Mouse (Mus musculus): Measurements from ENCODE around the gene Usp18.
A peak's percentile ranks its signal among the peaks of the same experiment; 100 is the strongest.

Usp18 gene

GRCm38 (mm10) chr6:121224993-121225392 lies 20.7 kb upstream of the Usp18 start:
- no peak for ATAC-seq (ENCODE audit: low TSS enrichment)

- ATAC-seq (ENCODE audit: low TSS enrichment) = peak; percentile 62; the same call in 1 of the 2 replicates
These were observed 19.7 kb upstream of the Usp18 start for GRCm38 (mm10) chr6:121226043-121226442.

GRCm38 (mm10) chr6:121226744-121227143 lies 19.0 kb upstream of the Usp18 start:
- ATAC-seq (ENCODE audit: low TSS enrichment) = no peak

- no peak for ATAC-seq (ENCODE audit: low TSS enrichment)
These were observed 17.3 kb upstream of the Usp18 start for GRCm38 (mm10) chr6:121228421-121228820.

GRCm38 (mm10) chr6:121232652-121233051 lies 13.1 kb upstream of the Usp18 start:
- no peak for ATAC-seq (ENCODE audit: low TSS enrichment)

GRCm38 (mm10) chr6:121236386-121236785 lies 9.3 kb upstream of the Usp18 start:
- no peak for ATAC-seq (ENCODE audit: low TSS enrichment)

- ATAC-seq (ENCODE audit: low TSS enrichment) = no peak
These were observed 7.5 kb upstream of the Usp18 start for GRCm38 (mm10) chr6:121238209-121238608.

GRCm38 (mm10) chr6:121241780-121242179 lies 3.9 kb upstream of the Usp18 start:
- ATAC-seq (ENCODE audit: low TSS enrichment) = no peak

- no peak for ATAC-seq (ENCODE audit: low TSS enrichment)
These were observed 2.5 kb upstream of the Usp18 start for GRCm38 (mm10) chr6:121243161-121243560.

- ATAC-seq (ENCODE audit: low TSS enrichment) = no peak
These were observed 293 bp downstream of the Usp18 start for GRCm38 (mm10) chr6:121246037-121246361.

- ATAC-seq (ENCODE audit: low TSS enrichment) = no peak
These were observed 4.7 kb downstream of the Usp18 start for GRCm38 (mm10) chr6:121250406-121250805.

- ATAC-seq (ENCODE audit: low TSS enrichment) = no peak
These were observed 5.5 kb downstream of the Usp18 start for GRCm38 (mm10) chr6:121251256-121251655.

- peak; percentile 89 for ATAC-seq (ENCODE audit: low TSS enrichment)
These were observed 14.8 kb downstream of the Usp18 start for GRCm38 (mm10) chr6:121260548-121260947.

GRCm38 (mm10) chr6:121261233-121261632 lies 15.5 kb downstream of the Usp18 start:
- no peak for ATAC-seq (ENCODE audit: low TSS enrichment)

GRCm38 (mm10) chr6:121262004-121262403 lies 16.3 kb downstream of the Usp18 start:
- ATAC-seq (ENCODE audit: low TSS enrichment) = no peak

GRCm38 (mm10) chr6:121262496-121262895 lies 16.8 kb downstream of the Usp18 start:
- no peak for ATAC-seq (ENCODE audit: low TSS enrichment)

GRCm38 (mm10) chr6:121270156-121270555 lies 24.4 kb downstream of the Usp18 start:
- no peak for ATAC-seq (ENCODE audit: low TSS enrichment)

GRCm38 (mm10) chr6:121271707-121272074 lies 26.0 kb downstream of the Usp18 start:
- ATAC-seq (ENCODE audit: low TSS enrichment) = 0 out of 2 replicates have a peak, but pooled peaks have one; percentile 2

GRCm38 (mm10) chr6:121272075-121272800 lies 26.5 kb downstream of the Usp18 start:
- peak; percentile 96 for ATAC-seq (ENCODE audit: low TSS enrichment)

- ATAC-seq (ENCODE audit: low TSS enrichment) = no peak
These were observed 28.6 kb downstream of the Usp18 start for GRCm38 (mm10) chr6:121274356-121274755.

GRCm38 (mm10) chr6:121284132-121284531 lies 38.4 kb downstream of the Usp18 start:
- no peak for ATAC-seq (ENCODE audit: low TSS enrichment)

GRCm38 (mm10) chr6:121299317-121299716 lies 53.6 kb downstream of the Usp18 start:
- ATAC-seq (ENCODE audit: low TSS enrichment) = no peak

GRCm38 (mm10) chr6:121299954-121300353 lies 54.2 kb downstream of the Usp18 start, which contains the start of gene Slc6a13:
Slc6a13 (plus strand) TSS chr6:121300227.
- ATAC-seq (ENCODE audit: low TSS enrichment) = no peak

GRCm38 (mm10) chr6:121300504-121300903 lies 54.8 kb downstream of the Usp18 start:
- no peak for ATAC-seq (ENCODE audit: low TSS enrichment)

Data from frontal cortex, adult (tissue).